Mouse (Mus musculus) cerebellum, adult 11-12 months (tissue): ENCODE data around the gene Ms4a8a.
"Not testable (repeated sequence)": the region's sequence is repeated elsewhere in the genome, so short reads cannot be mapped to it uniquely, and the experiment has no call there.

Source experiments
- DNase-seq: peaks from one replicate; pipeline ENCODE4 v3.0.0; 2022

The Ms4a8a gene

DNA sequence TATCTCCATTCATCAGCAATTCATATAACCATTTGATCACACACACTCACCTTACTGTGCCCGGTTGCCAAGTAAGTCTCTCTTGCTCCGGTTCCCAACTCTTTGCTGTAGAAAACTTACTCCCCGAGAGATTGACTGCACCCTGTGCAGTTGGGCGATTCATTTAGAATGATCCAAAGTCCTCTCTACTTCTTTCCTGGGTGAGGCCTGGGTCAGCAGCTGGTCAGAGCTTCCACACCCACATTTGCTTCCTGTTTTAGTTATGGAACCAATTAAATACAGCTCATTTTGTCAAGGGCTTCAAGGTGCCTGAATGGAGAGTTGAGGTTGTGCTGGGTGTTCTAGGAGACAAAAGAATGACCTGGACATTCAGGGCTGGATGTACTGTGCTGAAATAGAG lies at the start of gene Ms4a8a:
TSS of gene Ms4a8a (minus strand) at position 169 of the 400 bp plus-strand sequence.
- DNase-seq = no peak

DNA sequence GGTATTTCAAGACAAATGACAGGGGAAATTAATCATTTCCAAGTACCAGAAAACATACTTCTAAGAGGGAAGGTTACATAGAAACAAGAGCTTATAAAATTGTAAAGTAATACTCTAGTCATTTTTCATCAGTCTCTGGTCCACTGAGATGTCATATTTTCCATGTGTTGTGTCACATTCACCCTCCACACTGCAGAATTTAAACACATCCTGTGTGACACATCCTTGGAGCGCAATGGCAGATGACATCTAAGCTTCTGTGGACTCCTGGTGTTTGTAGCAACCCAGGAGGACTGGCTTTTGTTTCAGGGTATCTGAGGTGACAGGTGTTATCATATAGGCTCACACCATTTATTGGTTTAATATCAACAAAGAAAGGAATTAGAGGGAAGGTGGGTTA lies 48.8 kb upstream of the Ms4a8a start:
- no peak for DNase-seq

DNA sequence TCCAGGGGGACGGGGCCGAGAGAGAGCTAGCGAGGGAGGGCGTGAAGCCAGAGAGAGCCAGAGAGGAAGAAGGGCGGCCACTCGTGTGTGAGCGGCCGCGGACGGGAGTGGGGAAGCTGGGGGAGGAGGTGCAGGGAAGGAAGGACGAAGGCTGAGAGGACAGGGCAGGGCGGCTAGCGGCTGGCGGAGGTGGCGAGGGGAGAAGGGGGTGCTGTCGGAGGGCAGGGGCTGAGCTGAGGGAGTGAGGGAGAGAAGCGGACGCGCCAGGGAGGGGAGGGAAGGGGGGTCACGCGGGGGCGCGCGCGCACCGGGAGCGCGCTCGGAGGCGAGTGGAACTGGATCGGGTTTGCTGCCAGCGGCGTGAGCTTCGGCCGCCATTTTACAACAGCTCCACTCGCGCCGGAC lies 40.1 kb upstream of the Ms4a8a start:
- peak; percentile 33 for DNase-seq

DNA sequence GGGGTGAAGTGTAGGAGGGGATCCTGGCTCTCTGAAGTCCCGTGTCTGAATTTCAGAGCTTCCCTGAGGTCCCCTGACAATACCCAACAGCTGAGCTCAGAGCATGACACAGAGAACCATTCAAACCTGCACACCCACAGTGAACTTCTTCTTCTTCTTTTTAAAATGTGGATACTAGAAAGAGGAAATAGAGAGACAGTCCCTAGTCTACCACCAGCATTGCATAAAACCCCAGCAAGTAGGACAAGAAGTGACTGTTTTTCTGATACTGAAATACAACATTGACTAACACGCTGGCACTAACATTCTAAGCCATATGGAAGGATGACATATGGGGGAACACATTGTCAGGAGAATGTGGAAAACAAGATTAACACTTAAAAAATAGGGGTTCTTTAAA lies 38.4 kb upstream of the Ms4a8a start:
- no peak for DNase-seq

DNA sequence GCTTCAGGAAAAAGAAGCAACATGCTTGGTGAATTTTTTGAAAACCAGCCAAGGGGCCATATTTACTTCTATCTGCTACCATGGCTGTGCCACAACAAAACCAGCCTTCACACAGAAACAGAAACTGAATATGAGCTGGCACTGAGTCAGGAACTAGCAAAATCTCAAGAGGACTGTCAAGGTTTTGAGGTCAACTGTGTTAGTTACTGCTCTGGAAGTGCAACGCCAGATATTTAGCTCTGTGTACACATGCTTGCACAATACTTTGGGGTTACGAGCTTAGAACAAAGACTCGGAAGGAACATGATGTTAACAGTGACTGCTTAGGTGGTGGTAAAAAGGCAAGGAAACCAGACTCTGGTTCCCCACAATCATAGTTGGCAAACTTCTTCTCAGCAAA lies 26.8 kb upstream of the Ms4a8a start:
- DNase-seq = no peak

DNA sequence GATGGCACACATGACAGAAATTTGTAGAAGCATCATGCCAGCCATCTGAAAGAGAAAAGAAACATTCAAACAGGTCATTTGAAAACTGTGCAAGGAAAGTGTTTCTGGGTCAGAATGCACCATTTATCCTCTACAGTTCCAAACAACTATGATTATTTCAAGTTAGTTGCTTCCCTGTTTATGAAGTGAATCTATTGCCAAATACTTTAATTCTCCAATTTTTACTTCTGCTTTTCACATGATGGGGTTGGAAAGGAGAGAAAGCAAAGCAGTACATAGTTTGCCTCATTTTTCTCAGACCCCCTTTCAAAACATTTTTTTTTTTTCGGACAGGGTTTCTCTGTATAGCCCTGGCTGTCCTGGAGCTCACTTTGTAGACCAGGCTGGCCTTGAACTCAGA lies 21.0 kb upstream of the Ms4a8a start:
- DNase-seq = no peak

DNA sequence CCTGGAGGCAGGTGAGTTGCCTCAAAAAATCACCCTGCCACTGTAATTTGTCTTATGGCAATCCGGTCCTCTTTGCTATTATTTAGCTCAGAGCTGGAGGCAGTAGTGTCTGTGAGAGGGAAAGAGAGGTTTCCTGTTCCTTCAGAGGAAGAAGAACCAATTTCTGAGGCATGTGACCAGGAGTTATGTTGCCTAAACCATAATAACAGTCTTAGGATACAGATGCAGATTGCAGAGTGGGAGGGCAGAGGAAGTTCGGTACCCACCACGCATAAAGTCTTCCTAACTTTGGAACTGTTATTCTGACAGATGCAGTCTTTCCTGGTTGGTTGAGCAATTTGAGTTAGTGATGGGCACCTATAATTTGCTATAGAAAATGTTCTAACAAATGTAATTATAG lies 17.5 kb upstream of the Ms4a8a start:
- DNase-seq = no peak

DNA sequence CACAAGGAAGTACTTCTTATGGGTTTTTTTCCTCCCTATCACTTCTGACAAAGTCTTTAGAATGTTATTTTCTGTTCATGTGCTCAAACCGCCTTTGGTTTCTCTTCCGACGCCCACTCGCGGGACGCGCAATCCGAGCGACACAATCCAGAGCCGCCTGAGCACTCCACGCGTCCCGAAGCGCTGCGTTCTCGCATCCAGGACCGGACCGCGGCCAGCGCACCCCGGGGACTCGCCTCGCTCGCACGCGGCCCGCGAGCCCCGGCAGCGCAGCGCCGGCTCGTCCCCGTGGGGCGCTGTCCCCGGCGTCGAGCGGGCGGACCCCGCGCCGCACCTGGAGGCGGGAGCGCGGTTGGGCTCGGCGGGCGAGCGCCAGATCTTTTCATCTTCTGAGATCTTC lies 11.2 kb upstream of the Ms4a8a start:
- not testable (repeated sequence) for DNase-seq

DNA sequence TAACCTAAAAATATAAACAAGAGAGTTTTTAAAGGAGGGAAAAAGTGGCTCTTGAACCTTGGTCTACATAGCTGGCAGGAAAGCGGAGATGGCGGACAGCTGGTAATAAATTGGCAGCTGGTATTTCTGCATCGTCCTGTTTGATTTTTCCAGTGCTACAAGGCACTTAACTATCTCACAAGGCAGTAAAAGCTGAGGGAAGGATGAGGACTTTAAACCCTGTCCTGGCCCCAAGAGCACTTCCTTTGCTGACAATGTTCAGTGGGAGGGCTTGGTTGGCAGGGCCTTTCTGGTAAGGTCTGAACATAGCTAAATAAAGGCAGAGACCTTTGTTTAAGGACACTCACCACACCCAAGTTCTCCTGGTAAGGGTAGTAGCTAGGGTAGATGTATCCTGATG lies 10.5 kb downstream of the Ms4a8a start:
- DNase-seq = no peak

DNA sequence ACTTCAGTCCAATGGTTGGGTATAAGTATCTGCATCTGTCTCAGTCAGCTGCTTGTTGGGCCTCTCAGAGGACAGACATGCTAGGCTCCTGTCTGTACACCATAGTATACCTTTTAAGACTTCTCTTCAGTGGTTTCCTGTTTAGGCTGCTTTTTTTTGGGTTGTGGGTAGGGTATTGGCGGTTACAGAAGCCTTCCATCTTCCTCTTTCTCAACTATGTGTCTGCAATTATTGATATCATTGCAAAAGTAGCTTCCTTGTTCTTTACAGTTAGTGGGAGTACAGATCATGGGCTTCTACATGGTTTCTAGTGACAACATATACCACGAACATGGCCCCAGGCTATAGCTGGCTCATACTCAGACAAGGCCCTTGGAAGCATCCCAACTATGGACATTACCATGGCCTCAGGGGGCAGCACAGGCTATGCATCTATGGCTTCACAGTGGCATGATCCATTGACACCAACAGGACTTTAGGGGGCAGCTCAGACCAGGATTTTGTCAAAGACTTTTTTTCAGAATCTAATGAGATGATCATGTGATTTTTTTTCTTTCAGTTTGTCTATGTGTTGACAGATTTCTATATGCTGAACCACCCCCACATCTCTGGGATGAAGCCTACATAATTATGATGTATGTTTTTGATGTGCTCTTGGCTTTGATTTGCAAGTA lies 15.6 kb downstream of the Ms4a8a start:
- no peak for DNase-seq

DNA sequence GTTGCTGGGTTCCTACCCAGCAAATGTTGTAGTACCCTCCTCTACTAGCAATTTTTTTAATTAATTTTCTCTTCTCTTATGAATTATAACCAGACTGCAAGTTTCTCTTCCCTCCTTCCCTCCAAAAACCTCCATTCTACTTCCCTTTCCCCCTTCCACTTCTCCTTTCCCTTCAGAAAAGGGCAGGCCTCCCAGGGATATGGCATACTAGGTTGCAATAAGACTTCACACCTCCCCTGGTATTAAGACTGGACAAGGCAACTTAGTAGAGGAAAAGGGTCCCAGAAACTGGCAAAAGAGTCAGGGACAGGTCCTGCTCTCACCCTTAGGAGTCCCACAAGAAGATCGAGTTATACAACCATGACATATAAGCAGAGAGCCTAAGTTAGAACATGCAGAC lies 20.0 kb downstream of the Ms4a8a start:
- no peak for DNase-seq

DNA sequence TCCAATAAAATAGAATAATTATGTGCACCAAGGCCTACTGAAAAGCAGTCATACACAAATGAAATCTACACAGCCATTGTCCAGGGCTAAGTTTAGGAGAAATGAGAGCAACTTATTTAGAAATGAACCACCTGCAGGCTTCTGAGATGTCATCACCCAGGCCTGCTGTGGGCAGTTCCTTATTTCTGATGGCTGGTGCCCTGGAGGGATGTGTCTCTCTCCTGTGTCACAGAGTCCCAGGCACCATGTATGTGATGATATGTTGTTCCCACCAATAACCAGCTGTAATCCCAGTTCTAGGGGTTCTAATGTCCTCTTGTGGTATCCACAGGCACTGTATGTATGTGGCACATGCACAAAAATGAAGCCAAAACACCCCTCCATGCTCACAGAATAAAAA lies 20.9 kb downstream of the Ms4a8a start:
- DNase-seq = no peak

DNA sequence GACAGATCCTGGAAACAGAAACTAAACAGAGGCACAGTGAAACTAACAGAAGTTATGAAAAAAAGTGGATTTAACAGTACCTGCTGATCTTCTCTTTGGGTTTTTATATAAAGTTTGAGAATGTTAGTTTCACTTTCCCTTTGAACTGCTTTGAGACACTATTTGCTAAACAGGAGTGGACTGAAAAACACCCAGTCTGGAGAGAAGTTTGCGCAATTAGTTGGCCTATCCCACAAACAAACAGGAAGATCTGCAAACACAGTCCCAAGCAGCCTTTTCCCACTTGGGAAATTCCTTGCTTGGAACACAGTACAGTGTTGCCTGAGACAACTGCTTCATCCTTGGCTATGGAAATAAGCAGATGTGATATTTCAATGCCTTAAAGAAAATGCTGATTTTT lies 25.2 kb downstream of the Ms4a8a start:
- DNase-seq = not testable (repeated sequence)

DNA sequence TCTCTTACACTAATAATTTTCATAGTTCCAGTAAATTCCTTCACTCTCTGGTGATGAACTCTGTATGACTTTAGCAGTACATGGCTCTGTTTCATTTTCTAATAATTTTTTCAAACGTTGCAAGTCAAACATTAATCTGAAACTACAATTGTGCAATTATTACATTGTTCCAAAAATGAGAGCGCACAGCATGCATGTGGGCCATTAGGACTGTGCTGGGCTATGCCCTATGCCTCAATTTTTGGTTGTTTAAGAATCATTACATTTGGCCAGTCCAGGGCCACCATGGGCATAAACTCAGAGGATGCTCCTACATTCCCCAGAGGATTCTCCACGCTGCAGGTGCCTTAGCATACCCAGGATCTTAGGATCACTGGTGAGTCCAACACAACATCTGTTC lies 27.6 kb downstream of the Ms4a8a start:
- no peak for DNase-seq

DNA sequence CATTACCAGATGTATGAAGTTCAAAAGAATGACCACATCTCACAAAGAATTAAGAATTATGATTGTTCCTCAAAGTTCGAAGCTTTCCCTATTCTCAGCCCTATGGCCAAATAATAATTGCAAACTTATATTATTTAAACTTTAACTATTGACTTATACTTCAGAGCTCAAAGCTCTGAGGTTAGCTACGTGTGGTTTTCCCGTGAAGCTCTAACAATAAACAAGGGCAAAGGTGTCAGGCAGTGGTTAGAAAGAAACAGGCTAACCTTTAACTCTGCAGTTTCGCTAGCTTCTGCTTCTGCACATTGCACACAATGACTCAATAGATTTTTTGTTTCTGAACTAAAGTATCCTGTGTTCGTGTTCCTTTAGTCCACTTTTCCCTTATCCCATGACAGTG lies 28.0 kb downstream of the Ms4a8a start:
- no peak for DNase-seq

DNA sequence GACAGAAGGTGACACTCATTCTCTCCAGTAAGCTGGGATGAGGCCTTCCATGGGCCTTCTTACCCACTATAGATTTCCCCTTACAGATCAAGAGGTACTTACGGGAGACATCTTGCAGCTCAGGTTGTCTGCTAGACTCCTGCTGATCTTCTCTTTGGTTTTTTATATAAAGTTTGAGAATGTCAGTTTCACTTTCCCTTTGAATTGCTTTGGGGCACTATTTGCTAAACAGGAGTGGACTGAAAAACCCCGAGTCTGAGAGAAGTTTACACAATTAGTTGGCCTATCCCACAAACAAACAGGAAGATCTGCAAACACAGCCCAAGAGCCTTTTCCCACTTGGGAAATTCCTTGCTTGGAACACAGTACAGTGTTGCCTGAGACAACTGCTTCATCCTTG lies 30.6 kb downstream of the Ms4a8a start:
- no peak for DNase-seq

DNA sequence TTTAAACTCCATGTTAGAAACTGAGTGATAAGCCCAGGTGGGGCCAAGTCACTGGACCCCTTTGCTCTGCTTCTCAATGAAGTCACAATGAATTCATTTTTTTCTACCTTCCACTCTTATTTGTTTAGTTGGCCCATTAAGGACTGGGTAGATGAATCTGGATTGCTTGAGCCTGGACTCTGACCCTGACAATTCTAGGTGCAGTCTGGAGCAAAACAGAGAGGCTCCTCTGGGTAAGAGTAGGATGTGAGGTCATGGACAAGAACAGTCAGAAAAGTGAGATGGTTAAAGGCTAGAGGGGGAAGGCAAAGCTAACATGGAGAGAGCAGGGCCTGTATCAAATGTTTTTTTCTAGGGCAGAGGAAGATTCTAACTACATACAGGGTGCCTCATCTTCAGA lies 31.5 kb downstream of the Ms4a8a start:
- no peak for DNase-seq

DNA sequence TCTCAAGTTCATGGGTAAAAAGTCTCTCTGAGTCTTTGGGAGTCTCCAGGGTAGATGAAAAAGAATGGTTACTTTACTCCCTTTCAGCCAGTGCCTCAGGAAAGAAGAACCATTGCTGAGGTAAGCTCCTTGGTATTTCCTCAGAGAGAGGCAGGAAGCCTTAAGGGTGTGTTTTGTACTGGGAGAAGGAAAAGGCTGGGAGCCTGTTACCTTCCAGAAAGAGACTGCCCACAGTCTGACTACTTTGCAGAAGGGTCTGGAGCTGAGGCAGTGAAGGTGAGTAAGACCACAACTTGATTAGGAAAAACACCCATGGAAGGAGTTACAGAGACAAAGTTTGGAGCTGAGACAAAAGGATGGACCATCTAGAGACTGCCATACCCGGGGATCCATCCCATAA lies 32.4 kb downstream of the Ms4a8a start:
- no peak for DNase-seq

DNA sequence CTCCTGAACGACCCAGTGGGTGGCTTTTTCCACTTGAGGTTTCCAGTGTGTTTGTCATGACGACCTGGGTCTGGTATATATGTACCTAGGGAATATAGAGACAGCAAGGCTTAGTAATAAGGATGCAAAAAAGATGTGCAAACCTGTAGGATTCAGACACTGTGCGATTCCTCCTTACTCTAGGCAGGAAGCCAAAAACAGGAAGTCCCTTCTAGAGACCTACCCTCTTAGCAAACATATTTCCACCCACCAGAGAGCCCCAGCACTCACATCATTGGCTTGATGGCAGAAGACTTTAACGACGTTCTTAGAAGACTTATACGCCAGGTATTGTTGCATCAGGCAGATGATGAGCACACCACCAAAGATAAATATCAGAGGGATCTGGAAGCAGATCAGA lies 32.9 kb downstream of the Ms4a8a start:
- DNase-seq = no peak

DNA sequence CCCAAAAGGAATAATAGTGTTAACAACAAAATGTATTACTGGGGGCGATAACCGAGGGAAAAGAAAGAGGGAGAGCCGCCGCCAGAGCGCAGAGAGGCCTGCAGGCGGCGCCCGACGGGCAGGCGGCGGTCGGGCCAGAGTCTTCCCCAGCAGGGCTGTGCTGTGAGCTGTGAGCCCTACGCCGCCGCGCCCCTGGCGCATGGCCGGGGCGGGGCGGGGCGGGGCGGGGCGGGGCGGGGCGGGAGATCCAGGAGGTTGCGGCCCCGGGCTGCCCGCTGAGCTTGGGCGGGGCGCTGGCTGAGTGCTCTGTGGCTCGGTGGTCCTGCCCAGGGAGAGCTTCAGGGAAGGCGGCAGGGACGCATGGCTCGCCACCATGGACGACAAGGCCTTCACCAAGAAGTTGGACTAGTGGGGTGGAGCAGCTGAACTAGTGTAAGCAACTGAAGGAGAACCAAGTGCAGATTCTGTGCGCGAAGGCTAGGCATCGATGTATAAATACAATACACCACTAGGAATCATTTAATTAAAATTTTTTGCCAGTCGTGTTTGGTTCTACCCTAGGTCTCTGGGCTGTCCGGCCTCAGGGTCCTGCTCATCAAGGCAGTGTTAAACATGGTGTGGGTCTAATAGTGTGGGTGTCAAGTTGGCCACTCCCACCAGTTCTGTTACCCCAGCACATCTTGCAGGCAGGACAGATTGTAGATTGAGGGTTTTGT lies 35.7 kb downstream of the Ms4a8a start:
- DNase-seq = no peak

DNA sequence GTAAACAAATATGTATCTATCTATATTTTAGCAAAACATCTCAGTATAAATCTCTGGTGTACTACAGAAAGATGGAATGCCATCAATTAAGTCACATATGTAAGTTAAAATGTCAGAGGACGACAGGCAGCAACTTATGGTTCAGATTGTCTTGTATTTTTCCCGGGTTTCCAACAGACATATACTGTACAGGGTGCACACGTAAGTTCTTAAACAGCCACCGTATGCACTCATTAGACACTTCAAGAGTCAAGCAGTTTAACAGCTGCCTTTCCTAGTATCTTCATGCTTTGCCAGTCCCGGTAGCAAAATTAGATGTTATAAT lies 36.3 kb downstream of the Ms4a8a start:
- DNase-seq = no peak

DNA sequence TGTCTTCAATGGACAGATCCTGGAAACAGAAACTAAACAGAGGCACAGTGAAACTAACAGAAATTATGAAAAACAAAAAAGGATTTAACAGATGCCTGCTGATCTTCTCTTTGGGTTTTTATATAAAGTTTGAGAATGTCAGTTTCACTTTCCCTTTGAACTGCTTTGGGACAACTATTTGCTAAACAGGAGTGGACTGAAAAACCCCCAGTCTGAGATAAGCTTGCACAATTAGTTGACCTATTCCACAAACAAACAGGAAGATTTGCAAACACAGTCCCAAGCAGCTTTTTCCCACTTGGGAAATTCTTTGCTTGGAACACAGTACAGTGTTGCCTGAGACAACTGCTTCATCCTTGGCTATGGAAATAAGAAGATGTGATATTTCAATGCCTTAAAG lies 43.3 kb downstream of the Ms4a8a start:
- DNase-seq = no peak

DNA sequence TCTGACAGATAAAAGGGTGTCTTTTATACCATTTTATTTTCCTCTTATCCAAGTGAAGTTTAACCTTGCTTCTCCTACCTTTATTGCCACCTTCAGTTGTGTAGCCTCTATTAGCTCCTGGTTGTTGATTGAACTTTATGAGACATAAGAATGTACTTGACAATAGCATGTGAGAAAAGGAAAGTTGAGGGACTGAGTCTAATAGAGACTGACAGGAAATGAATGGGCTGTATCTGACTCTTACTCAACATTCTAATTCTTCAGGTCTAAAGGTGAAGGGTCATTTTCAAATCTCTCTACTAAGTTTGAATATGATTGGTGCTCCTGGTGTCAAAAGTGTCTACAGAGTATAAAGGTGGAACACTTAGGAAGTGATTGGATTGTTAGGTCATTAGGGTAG lies 58.5 kb downstream of the Ms4a8a start:
- no peak for DNase-seq

DNA sequence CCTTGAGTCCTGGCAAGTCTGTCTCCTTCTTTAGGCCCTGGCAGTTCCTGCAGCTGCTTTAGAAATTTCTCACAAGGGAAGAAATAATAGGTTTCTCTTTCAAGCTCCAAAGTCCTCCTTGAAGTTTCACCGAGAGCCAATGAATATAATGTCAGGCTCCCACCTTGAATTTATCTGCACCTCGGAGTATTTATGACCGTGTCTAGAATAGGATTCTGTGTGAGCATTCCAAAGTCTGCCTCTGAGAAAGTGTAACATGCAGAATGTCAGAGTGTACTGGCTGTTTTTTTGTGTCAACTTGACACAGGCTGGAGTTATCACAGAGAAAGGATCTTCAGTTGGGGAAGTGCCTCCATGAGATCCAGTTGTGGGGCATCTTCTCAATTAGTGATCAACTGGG lies 63.0 kb downstream of the Ms4a8a start, which contains the start of gene Ms4a18:
TSS of gene Ms4a18 (minus strand) at position 141 of the 400 bp plus-strand sequence.
- DNase-seq = no peak
